Mouse (Mus musculus) adrenal gland, adult (tissue): ENCODE measurements around the gene Tmem139.

Source experiments
- DNase-seq, 2 experiments: peaks; one replicate each; pipeline ENCODE4 v3.0.0; 2022 to 2023; ENCODE audit warnings: low spot score in 1 of 2; ENCODE audit not compliant: inconsistent age in 2 of 2

Tmem139 gene

DNA sequence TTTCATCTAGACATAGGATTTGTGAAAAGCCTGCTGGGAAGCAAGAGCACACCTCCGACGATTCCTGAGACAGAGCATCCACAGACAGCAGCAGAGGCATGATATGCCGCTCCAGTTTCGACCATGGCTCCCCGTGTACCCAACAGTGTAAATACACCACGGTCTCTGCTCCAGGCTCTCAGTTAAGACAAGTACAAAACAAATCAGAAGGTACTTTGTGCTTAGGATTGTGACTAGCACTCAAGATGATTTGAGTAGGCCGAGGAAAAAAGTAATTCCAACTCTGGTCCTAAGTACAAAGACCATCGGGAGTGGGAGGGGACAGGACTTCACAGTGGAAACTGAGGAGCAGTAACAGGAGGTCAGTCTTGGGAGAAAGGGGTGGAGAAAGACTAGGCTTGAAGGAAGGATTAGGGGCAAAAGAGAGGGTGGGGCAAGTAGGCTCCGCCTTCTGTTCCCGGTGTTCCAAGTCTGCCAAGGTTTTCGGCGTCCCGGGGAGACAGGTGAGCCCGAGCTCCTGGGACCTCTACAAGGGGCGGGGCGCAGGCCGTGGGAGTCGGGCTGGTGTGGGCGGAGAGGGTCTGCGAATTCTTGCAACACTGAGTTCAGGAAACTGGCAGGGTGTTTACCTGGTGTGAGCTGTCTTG, at the start of gene Tmem139:
Gene Tmem139 (plus strand): TSS at position 447 of the 647 bp plus-strand sequence.
- no peak for DNase-seq

DNA sequence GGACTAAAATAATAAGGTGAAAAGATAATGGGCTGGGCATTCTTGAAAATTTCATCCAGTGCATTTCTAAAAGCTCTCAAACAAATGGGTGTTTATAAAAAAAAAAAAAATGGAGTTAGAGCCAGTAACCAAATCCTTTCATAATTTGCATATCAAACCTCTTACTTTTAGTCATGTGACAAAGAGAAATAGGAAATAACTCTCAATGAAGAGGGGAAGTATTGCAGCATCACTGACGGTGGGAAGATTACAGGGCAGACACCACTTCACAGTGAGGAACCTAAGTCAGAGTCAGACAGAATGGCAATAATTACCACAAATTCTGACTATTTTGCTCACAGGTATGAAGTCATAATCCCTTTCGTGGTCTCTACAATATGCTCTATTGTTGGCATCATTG, 46.7 kb upstream of the Tmem139 start, which contains the start of gene Tas2r144:
Gene Tas2r144 (plus strand): TSS at position 301 of the 400 bp plus-strand sequence.
- no peak for DNase-seq

DNA sequence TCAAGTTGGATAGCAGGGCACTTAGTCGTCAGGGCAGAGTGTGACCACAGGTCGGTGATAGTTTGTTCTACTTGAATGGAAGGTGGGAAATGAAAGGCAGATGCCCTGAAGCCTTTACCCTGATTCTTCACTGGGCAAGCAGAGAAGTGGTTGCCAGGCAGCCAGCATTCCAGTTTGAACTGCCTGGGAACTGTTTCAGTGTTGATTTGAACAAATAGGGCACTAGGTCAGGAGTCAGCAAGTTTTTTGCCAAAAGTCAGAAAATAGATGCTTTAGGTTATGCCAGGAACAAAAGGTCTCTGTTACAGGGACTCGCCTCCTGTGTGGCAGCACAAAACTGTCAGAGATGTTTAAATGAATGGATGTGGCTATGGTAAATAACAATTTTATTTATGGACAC, 39.5 kb upstream of the Tmem139 start:
- DNase-seq, result peak in 1 of 2 experiments; percentile 35

DNA sequence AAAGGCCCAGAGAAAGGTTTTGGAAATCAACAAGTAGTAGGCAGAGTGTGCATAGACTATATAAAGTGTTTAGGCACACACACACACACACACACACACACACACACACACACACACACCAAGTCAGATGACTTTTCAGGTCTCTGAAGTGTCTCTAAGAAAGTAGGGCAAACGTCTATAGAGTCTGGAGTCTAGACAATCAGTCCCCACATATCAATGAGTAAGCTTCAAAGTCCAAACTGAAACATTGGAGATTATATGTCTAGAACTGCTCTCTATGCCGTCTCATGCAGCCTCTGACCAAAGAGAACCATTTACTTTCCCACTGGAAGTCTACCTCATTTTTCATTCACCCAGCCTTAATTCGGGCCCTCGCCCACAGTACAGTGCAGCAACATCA, 36.7 kb upstream of the Tmem139 start:
- DNase-seq, result no peak

DNA sequence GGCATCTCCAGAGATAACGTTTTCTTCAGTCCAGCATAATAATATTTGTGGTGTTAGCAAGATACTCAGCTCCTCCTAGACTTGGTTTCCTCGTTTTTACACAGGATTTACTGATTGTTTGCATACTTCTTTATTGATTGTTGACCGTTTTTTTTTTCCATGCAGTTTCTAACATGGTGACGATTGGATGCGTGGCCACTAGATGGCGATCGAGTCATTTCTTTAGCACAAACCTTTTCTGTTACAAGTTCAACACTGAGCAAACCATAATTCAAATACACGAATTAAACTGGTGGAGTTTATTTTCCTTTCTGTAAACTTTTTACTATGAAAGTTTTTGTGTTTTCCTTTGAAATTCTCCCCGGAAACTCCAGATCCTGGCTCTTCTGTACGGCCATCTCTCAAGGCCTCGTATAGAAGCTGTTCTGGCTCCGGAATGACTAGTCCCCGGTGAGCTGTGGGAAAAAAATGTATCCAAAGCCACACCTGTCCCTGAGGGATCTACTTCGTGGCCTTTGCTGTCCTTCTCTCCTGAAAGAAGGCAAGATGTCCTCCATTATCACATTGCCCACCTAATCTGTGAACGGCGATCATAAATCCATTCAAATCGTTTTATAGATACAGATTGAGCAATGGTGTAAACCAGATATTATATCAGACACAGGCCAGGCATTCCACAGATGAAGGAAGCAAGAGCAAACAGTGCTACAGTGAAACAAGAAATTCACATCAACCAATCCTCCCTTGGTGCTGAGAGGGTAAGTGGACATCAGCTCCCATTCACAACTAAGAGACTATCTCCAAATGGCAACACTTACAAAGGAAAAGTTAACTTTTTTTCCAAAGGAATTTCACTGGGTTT, 34.3 kb upstream of the Tmem139 start:
- DNase-seq, result peak; percentile 53 to 86

DNA sequence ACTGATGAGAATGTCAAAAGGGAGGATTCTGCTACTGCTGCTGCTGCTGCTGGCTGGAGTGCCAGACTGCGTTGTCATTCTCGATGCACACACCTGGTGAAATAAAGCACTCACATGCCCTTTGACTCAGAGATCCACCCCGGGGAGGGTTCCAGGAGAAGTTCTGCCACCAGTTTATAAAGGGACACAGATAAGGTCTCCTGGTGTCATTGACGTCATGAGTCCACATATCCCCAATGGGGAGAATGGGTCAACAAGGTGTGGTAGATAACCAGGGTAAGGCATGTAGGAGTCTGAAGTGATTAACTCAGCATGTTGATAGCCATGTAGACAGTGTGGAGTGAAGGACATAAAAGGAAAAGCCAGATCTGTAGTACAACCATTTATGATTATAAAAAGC, 32.2 kb upstream of the Tmem139 start:
- DNase-seq, result no peak

DNA sequence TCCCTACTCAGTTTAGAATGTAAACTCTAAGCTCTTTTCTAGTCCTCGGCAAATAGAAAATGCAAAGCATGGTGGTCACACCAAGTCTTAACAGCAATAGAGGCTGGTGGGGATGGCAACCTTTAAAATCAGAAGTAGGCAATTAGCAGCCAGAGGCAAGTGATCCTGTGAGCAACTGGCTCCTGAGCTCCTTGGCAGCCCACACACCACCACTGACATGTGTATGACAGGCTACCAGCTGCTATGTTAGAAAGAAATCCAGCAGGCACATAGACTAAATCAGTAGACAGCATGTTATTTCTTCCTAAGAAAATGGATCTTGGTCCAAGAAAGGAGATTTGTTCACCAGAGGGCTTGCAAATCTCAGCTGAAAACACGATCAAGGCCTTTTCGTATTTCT, 30.6 kb upstream of the Tmem139 start:
- no peak for DNase-seq

DNA sequence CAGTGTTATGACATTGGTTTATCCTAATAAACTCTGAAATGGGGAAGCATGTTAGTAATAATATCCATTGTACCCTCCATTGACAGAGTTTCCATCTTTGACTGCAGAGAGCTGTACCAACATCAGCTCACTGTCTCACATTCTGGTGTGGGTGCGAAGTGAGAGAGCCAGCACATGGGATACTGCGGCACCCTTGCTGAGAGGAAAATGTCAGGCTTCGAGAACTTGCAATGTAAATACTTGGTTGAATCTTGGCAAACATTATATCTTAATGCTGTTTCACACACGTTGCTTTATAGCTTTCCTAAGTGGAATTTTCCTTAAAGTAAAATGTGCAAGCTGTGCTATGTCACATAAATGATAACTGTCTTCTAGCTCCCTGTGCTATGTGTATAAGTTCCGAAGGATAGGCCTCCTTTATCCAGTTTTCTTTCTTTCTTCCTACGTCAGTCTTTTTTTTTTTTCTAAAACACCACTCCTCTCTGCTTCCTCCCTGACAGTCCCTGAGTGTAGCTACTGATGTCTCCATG, 24.4 kb upstream of the Tmem139 start:
- DNase-seq, result no peak

DNA sequence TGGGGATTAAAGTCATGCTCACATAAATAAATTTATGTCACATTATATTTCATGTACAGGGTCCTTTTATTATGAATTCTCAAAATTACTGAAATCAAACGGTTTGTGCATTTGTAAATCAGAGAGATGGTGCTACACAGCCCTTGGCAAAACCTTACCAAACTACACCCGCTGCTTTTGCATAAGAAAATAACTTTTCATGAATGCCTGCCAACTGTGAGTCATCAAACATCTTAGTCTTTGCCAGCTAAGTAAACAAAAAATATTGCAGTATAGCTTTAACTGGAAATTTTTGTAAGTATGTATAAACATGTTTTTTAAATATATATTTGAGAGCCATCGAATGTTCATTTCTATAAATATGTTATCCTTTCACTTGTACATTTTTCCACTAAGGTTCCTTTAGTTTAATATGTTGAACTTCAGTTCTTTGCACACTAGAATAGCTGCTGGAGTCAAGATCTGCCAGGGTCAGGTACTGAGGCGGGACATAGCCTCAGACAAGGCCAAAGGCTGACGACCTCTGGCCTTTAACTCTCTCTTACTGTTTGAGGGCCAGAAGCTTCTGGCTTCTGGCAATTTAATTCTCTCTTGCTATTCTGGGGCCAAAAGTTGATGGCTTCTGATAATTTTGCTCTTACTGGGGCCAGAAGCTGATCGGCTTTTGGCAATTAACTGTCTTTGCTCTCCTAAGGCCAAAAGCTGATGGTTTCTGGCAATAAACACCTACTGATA, 20.3 kb upstream of the Tmem139 start:
- DNase-seq, result peak in 1 of 2 experiments; percentile 91

DNA sequence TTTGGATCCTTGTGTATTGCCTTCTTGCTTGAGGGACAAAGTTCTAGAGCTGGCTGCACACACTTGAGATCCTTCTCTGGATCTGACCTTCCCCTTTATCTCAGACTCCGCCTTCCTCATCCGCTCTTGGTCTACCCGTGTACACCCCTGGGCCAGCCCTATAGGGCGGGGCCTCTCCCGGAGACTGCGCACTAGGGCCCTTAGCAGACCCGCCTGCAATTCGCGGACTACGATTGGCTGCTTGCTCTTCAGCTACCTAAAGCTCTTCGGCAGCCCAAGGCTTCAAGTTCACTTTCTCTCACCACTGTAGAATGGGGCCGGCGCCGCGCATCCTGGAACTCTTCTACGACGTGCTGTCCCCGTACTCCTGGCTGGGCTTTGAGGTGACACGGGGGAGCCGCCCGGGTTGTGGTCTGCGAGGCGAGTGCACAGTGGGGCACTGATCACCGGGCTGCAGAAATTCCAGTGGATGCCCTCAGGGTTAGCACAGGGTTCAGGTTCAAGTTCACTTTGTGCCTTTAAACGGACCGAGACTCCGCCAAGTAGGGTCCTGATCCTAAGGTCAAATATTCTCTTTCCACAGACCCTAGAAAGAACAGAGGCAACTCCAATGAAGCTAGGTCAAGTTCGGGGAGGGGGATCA, 15.9 kb upstream of the Tmem139 start, which contains the start of gene Gstk1:
Gene Gstk1 (plus strand): TSS at position 225 of the 643 bp plus-strand sequence.
- DNase-seq, result peak; percentile 88 to 94

DNA sequence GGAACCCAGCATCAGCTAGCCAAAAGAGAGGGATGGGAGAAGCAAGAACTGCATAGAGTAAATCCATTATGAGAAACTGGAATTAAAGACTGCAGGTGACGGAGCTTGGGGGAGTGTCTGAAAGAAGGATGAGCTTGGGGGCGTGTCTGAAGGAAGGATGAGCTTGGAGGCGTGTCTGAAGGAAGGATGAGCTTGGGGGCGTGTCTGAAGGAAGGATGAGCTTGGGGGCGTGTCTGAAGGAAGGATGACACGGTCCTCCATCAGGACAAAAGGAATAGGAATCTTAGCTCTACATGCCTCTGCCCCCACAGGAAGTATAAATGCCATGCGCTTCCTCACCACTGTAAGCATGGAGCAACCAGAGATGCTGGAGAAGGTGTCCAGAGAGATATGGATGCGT, 14.6 kb upstream of the Tmem139 start:
- peak in 1 of 2 experiments; percentile 63 for DNase-seq

DNA sequence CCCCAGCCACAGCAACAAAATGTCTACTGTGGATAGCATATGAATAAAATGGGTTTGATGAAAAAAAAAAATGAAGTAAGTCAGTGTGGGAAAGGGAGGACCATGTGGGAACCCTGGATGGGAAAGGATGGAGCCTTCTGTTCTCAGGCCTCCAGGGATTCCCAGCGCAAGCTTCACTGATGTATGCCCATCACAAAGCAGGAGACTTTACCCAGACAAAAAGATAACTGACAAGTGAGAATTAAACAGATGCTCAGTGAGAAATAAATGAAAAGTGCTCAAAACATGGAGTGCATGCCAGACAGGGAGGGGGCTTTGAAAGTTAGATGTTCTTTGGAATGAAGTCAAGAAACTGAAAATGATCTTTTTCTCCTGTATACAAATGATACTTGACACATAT, 13.8 kb upstream of the Tmem139 start:
- DNase-seq, result no peak

DNA sequence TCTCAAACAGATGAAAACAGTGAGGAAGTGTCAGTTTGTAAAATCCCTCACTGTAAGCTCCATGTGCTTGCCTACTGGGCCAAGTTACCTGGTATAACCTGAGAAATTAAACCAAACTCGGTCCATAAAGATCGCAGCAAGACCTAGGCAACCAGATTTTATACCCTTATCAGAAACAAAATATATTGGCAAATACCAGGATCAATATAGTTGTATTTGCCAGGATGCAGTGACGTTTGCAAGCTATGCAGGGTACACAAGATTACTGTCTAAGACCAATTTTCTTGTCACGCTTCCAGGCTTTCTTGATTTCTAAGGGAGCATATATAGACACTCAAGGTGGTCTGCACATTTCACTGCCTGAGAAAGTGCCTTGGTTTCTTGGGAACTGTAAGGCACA, 10.0 kb upstream of the Tmem139 start:
- DNase-seq, result no peak

DNA sequence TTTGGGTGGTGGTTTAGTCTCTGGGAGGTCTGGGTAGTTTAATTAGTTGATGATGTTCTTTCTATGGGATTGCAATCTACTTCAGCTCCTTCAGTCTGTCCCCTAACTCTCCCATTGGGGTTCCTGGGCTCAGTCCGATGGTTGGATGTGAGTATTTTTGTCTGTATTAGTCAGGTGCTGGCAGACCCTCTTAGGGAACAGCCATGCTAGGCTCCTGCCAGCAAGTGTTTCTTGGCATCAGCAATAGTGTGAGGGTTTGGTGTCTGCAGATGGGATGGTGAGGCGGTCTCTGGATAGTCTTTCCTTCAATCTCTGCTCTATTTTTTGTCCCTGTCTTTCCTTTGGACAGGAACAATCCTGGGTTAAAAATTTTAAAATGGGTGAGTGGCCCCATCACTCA, 8.7 kb upstream of the Tmem139 start:
- no peak for DNase-seq

DNA sequence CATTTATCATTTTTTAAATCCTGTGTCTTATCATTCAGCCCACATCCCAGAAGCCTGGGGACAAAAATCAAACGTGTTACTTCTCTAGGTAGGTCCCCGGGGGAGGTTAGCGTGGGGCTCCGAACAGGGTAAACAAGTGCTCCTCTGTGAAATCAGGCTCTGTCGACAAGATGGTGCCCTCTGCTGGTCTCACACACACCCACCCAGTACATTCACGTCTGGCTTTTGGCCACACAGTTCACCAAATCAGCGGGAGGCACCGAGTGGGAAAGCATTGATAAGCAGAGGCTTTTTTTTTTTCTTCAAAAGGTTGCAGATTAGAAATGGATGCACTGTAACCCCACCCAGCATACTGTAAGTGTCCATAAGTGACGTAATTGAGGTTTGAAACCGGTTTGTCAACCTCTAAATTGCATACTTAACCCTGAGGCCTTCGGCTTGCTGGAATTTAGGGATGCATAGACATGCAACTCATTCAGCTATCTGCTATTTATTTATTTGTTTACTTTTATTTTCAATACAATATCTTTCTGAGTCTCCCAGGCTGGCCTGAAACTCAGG, 4.4 kb upstream of the Tmem139 start:
- DNase-seq, result peak; percentile 64 to 89

DNA sequence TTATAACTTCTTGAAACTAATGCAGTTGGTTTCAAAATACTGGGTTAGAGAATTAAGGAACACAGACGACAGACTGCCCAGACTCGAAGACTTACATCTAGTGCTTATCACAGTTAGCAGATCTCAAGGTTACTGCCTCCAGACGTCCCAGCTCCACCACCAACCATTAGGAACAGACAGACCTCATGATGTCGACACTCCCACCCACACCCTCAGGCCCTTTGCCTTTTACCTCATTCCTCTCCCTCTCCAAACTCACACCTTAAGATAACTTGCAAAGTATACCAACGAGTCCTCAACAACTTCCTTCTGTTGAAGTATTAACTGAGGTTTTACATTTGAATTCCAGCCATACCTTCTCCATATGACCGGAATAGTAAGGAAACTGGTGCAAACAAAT, 1.3 kb upstream of the Tmem139 start:
- peak in 1 of 2 experiments; percentile 46 for DNase-seq

DNA sequence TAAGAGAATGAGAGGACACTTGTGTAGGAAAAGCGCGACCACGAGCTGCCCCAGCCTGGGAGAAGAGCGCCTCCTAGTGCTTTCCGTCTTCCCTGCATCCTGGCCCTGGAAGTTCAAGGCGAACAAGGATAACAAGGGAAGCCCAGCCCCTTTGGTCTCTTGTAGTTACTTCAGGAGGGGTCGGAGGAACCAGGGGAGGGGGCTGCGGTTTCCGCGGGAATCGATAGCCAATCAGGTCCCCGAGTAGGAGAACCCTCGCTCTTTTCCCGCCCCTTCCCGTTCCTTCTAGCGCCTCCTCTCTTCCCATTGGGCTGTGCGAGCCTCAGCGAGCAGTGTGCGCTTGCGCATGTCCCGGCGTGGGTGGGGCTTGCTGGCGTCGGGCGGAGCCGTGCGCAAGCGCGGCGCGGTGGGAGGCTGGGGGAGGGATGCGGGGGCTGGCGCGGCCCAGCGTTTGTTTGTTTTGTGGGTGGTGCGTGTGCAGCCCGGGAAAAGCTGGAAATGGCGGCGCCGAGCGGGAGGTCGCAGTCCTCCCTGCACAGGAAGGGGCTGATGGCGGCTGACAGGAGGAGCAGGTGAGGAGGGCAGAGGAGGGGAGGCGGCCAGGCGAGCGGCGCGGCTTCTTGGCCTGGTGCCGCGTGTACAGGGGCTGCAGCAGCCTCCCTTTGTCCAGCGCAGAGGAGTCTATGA, 3.0 kb downstream of the Tmem139 start, which contains the start of gene Casp2:
Gene Casp2 (plus strand): TSS at position 360 of the 687 bp plus-strand sequence.
- DNase-seq, result peak; percentile 99

DNA sequence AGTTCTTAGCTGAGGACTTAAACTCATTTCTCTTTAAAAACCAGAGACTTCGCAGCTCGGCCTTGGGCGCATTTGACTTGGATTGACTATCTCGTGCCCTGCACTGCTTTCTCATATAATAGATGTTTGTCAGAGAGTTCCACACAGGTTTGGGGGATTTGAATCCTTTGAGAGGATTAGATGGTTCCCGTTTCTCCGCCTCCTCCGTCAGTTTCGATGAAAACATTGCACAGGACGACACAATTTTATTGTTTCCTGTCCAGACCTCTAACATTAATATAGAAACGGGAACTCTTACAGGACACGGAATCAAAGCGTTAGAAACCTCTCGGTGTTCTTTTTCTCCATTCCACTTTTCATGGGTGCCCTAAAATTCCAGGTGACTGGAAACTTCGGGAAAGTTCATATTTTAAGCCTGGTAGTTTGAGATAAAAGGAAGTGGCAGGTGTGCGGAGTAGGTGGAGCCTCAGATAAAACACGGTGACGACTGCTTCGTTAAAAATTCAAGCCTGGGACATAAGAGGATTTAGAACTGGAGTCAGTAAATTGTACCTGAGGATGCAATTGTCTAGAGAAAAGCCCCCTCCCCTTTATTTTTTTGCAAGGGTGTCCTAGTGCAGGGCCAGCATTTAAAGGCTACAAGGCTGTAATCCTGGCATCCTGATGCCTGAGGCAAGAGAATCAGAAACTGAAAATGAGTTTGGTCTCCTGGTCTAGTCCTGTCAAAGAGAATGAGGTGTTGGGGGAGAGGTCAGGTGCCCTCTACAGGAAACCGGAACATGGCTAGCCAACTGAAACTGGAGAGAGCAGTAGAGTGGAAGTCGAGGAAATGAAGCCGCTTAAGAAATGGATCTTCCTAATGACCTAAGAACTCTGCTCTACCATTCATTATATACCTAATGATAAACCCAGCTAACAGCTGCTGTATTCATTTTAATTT, 3.9 kb downstream of the Tmem139 start:
- DNase-seq, result no peak

DNA sequence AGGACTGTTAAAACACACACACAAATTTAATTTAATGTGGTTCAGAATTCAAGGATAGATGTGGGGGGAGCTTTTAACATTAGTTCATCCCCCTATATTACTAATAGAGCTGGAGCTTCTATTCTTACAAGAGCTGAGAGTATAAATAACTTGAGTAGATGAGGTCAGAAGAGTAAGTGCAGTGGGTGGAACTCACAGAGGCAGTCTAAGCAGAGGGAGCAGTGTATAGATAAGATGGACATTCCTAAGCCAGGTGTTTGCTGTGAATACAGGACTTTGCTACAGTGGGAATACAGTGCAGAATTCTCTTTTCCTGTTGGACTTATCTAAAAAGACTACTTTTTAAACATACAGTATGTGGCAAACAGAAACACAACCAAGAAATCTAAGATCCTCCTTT, 9.0 kb downstream of the Tmem139 start:
- DNase-seq, result no peak
